Mouse (Mus musculus): ENCODE results near the gene Larp4b. TPM values are rescaled to one million over a fixed set of nuclear protein-coding genes. Genes with fewer than 3 reads are reported as not detected.
"Not testable (repeated sequence)": the region's sequence is repeated elsewhere in the genome, so short reads cannot be mapped to it uniquely, and the experiment has no call there.

The Larp4b gene
- 10 to 100 TPM; 49.1 to 72.2 TPM for total RNA-seq (2021)
- polyA plus RNA-seq (2012; rRNA removed) = 14.2 and 19.8 TPM in 2 replicates
- long read RNA-seq, full-length matches to known transcripts = 5 of 11 reads
- long read RNA-seq, partial matches to known transcripts = 3 of 11 reads
- long read RNA-seq, other reads (novel, unspliced or antisense) = 3 of 11 reads

DNA sequence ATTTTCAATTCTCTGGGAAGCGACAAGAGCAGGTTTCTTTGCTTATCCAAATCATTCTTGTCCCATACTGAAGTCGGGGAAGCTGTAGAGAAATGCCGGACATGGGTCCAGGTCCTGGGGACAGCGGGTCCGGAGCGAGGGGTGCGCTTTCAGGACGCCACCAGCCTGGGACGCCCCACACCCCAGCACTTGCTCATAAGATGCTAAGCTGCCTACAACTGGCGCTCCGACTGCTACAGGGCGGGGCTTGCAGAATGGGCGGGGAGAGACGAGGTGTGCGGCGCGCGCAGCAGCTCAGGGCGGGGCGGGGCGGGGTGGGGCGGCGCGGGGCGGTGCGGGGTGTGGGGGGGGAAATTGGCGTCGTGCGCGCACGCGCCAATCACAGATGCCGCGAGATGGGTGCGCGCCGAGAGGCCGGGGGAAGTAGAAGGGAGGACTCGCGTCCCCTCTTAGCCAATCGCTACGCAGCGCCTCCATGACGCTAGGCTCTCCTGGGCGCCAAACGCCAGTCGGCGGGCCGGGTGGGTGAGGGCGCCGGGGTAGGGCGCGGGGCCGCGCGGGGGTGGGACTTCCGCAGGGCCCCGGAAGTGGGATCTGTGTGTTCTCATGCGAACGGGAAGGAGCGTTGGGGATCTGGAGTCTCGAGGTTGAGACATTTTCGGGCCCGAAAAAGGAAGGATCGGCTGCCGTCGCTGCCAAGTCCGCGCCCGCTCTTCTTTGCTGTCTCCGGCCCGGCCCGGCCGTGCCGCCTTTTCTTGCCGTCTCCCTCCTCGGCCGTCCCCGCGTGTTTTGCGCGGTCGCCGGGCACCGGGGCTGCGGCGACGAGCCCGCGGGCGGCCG is at the start of gene Larp4b:
Larp4b (plus strand) TSS at position 566 of the 840 bp plus-strand sequence.
- DNase-seq = peak; percentile 99

DNA sequence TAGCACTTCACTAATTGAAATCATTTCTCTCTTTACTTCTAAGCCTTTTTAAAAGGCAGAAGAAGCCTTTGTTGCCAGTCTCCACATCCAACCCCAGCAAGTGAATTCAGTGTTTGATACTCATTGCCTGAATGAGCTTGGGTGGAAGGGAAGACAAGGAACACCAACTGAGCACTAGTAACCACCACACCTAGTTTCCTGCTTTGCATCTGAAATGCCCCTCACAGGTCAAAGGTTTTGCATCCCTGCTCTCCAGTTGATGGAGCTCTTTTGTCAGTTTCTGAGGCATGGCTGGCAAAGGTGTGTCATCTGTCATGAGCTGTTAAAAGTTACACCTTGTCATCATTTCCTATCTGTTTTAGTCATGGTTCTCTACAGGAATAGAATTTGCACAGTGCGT is 49.0 kb upstream of the Larp4b start:
- no peak for DNase-seq

DNA sequence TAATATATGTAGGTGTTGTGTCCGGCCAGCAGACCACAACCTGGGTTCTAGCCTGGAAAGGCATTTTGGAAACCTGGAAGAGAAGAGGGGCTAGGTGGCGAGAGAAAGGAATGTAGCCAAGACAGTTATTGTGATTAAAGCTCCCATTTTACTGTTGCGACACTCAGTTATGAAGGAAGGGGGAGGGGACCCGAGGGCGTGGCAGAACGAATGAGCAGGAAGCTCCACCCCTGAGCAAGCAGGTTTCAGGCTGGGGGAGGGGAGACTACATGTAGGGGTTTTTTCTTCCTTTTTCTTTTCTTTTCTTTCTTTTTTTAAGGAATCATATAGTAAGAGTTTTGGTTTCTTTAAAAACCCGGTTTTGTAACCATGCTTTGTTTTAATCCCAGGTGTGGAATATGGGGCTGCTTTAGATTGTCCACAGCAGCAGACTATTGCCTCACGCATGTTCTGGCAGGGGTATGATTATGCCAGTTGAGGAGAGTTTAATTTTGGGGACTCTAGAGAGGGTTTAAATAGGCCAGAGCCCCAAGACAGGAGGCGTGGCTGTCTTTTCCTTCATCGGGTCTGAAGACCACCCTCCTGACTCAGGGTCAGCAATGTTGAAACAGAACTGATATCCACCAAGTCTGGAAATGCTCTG is 41.5 kb upstream of the Larp4b start:
- DNase-seq = not testable (repeated sequence)

DNA sequence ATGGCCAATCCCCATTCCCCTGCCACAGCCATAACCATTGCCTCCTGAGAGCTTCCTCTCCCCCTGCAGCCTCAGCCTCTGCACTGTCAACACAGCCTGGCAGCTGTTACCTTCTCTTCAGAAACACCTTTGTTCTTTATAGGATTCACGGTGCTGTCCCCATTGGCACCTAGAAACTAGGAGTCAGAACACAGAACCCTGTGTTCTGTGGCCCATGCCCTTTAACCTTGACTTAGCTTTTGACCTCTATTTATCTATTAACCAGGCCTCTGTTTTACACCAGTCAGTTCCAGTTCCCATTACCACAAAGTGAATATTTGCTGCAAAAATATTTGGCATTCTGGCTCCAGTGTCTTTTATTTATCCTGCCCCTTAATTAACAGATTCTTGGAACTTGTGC is 36.4 kb upstream of the Larp4b start:
- no peak for DNase-seq

DNA sequence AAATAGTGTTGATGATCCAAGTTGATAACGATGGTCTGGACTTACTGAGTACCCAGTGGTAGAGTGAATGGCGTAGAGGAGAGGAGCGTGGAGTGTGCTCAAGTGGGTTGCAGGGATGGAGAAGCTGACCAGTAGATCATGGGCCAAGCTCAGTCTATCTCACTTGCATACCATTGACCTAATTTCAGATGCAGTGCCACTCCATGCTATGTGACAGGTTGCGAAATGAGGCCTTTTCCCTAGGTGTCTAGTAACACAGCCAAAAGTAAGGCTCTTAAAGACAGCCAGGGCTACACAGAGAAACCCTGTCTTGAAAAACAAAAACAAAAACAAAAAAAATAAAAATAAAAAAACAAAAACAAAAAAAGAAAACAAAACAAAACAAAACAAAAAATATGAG is 35.0 kb upstream of the Larp4b start:
- no peak for DNase-seq

DNA sequence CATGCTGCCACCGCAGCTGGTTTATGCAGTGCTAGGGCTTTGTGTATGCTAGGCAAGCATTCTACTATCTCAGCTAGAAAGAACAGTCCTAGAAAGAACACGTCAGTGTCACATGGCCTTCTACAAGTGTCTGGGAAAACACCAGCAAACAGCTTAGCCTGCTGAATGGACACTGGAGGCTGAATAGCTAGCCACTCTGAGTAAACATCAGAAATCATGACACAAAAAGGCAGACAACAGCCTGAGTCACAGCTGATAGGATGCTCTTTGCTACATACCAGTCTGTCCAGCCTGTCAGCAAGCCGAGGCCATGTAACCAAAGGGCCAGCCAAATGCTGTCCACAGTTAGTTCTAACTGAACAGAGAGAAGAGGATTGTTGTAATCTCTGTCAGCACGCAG is 32.3 kb upstream of the Larp4b start:
- peak; percentile 69 for DNase-seq

DNA sequence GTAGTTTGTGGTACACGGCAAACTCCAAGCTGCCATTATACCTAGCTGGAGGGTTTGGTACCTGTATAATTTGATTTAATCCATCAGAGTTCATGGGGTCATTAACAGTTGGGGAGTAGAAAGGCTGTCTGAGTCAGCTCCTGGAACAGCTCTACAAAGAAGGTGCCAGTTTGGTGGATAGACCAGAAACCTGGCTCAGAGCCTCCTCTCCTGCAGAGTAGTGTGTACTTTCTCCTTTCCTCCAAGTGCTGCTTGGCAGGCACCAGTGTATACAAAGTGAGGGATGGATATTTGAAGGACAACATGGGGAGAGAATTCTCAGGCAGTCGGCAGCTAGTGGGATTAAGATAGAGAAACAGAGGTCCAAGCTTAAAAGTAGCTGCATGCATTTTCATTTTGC is 29.5 kb upstream of the Larp4b start:
- DNase-seq = peak; percentile 23

DNA sequence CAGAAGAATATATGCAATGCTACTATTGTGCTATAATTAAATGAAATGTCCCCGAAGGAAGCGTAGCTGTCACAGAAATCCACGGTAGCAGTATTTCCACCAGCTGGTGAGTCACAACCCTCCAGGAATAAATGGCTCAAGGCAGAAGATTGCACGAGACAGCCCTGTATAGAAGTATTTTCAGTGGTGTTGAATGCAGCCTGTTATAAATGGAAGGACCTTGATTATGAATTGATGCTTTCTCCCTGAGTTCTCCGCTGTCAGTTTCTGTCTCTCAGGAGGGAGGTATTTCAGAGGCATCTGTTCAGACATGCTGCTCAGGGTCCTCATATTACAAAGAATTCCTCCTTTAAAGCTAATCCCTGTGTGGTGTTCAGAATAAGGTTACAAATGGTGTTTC is 27.6 kb upstream of the Larp4b start:
- DNase-seq = no peak

DNA sequence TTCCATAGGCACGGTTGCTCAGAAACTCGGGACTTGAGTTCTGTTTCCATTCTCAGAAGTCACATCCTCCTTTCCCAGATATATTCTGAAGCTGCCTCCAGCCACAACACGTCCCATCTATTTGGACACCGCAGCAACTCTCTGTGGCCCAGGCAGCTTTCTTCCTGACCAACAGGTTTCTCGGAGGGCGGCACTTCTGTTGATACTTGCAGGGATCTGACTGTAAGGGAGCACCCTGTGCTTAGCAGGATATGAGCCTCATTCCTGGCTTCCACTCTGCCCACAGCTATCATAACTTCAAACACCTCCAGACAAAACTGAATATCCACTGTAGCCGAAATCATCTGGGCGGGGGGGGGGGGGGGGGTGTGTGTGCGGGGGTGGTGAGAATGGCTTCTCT is 22.7 kb upstream of the Larp4b start:
- no peak for DNase-seq

DNA sequence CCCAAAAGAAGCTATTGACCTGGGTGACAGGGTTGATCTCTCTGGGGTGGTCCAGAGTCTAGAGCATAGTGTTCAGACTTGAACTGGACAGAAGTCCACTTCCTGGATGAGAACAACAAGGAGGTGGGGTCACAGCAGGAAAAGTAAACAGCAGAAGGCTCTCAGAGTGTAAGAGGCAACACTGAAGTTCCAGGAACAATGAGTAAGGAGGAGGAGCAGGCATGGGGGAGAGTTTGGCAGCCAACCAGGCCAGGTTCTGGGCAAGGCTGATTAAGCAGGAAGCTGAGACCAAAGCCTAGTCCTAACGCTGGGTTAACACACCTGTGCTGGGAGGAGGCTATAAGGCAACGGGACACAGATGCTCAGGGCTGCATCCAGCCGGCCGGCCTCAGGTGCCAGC is 19.9 kb upstream of the Larp4b start:
- DNase-seq = no peak

DNA sequence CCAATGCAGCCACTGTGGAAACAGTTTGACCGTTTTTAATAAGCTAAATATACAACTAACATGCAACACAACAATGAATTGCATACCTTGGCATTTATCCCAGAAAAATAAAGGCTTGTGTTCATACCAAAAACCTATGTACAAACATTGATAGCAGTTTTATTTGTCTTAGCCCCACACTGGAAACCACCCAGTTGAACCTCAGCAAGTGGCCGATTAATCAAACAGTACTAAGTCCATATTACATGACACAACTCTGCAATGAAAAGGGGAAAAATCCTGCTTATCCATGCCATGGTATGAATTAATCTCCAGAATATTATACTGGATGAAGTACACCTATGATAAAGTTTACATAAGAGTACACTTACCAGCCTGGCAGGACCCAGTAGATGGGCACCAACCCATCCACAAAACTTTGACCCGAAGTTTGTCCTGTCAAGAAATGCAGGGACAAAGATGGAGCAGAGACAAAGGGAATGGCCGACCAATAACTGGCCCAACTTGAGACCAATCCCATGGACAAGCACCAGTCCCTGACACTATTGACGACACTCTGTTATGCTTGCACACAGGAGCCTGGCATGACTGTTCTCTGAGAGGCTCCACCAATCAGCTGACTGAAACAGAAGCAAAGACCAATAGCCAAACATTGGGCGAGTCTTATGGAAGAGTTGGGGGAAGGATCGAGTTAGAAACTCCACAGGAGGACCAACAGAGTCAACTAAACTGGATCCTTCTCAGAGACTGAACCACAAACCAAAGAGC is 17.7 kb upstream of the Larp4b start:
- DNase-seq = no peak

DNA sequence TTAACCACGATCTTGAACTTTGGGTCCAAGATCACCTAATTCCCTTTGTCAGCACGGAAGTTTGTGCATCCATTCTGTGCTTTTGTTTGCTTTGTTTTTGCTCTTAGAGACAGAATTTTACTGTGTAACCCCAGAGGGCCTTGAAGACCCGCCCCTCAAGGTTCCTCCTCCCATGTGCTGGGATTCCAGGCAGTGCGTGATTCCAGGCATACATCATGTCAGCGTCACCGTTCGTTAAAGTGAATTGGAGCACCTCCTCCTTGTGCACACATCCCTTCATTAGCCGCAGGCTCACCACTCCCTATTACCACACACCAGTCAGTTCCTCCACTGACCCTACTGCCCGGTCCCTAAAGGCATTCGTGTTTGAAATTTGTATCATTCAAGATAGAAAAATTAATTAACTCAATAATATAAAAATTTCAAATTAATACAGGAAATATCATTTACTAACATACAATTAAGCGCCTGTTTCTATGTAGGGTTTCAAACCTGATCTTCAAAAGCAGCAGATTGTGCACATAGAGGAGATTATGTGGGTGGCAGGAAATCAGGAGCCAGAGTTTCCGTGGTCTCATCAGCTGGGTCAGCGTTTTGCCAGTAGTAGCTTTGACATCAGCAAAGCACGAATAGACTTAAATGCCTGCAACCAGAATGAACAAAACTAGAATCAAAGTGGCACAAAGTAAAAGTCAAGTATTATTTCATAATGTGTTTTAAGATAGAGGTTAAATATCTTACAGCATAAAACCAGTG is 11.4 kb upstream of the Larp4b start:
- no peak for DNase-seq

DNA sequence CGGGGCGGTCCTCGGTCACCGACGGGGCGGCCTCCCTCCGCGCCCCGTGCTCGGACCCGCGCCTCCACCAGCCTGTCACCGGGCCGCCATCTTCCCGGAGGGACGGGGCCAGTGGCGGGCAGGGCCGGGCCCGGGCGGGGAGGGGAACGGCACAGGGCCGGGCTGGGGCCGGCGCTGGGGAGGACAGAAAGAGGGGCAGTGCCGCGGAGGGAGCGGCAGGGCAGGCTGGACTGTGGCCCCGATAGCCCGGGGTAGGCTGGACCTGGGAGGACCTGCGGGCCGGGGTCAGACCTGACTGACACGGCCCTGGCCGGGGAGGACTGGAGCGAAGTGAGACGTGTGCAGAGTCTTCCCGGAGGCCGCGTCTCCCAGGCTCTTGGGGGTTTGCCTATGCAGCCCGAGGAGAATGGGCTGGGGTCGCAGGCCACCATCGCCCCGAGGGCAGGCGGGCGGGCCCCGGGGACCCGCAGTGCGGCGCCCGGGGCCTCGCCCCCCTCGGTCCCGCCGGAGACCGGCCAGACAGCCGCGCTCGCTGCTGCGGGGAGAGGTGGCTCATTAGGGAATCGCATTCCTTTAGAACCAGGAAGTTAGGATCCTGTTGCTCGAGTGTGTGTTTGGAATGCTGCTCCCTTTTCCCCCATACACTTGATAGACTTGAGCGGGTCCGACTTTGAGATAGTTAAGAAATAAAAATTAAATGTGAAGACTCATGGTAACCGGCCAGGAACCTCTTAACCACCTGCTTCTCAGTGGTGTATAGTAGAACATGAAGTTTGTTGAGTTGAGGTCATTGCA is 702 bp downstream of the Larp4b start:
- peak; percentile 69 for DNase-seq

DNA sequence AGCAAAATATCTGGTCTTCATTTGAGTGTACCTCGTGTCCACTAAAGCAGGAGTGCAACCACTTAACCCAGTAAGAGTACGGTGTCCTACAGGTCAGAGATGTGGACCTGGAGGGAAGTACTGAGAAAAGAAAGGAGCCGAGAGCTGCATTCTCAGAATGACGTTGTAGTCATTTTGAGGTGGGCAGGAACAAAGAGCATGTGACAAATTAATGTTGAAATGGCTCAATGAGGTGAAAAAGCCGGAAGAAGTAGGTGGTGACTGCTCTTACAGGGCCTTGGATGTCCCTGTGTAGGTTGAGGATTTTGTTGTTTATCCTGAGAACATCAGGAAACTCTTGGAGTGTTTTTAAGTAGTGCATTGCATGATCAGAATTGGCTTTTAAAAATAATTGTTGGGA is 5.6 kb downstream of the Larp4b start:
- no peak for DNase-seq

DNA sequence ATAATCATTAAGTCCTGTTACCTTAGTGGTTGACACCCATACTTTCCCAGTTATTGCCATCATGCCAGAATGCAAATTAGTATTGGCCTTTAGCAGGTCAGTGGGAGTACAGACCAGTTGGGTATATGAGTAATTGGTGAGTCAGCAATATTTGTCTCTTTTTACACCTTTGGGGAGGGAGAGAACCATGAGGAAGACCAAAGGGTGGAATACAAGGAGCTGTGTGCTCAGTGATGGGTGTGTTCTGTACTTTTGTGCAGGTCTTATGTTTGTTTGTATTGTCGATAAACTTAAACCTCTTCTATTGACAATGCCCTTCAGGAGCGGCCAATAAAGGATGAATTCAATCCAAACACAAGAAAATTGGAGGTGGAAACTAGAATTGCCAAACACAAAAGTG is 6.8 kb downstream of the Larp4b start:
- no peak for DNase-seq

DNA sequence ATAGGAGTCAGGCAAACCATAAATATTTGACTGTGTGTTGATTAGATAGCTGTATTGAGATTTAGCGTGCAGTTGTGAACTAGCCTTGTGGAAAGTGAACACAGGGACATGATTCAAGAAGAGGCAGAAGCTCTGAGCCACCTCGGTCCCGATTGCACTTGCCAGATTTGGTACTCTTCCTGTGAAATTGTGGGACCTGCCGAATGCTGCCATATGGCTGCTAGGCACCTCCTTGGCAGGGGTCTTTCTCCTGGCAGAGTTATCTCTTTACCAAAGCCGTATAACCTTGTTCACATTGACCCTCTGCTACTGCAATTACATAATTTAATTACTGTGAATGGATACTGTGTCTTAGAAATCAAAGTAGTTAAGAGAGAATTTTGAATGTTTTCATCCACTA is 12.6 kb downstream of the Larp4b start:
- no peak for DNase-seq

DNA sequence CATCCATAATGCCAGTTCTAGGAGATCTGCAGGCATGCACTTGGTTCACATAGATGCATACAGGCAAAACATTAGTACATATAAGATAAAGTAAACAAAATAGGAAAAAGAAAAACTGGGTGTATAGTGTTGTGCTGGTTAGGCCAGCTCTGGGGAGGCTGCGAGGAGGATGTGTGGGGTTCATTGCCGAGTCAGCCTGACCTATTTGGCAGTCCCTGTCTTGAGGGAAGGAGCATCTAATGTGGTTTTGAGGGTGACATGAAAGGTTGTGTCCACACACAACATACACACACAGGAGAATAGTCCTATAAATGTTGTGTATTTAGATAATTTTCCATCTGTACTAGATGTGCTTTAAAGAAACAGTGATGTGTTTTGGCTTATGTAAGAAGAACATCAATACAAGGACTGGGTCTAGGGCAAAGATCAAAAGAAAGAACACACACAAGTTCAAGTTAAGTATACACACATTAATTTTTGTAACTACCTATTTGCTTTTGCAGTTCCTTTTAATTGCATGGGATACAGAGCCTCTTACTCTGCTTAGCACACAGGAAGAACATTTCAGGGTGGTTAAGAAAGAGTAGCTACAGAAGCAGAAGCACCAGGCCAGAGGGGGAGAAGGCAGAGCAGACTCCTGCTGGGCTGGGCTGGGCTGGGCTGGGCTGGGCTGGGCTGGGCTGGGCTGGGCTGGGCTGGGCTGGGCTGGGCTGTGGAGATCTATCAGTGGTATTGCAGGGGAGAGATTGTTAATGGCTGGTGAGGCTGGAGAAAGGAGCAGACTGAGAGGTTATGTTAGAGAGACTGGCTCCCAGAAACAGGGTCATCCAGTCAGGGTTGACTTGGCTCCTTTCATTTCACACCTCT is 13.5 kb downstream of the Larp4b start:
- DNase-seq = no peak

DNA sequence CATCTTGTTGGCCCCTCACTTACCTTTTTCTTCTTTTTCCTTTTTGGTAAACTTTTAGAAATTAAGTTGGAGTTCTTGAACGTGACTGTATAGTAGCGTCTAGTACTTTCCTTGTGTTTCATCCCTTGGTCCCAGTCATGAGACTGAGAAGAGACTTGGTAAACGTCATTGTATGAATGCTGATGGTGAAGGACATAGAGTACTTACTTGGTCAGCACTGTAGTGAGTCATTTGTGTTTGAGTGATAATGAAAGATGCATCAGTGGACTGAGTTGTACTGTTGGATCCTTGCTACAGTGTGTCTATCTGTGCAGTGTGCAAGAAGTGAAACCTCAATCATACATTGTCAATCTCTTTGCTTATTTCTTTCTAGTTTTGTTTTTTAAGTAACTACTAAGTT is 20.1 kb downstream of the Larp4b start:
- DNase-seq = no peak

DNA sequence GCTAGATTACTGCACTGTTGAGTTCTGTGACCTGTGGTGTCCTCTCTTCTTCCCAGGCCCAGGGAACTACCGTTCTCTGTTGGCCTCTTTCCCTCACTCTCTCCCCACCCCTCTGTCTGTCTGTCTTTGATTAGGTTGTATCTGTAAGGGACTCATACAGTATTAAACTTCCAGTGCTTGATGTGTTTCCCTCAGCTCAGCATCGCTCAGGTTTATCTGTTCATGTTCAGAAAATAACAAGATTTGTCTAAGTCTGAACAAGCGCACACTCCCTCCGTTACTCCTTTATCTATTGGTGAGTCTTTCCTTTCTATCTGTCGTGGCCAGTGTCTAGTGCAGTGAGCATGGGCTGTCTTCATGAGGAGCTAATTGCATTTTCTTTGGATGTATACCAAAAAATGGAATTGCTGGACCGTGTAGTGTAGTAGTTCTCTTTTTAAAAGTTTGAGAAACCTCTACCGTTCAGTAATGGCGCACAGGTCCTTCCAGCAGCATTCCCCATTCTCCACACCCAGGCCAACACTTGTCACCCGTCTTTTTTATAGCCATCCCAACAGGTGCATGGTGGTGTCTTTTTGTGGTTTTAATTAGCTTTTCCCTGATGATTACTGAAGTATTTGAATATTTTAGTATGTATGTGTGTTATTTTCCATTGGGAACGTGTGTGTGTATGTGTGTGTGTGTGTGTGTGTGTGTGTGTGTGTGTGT is 27.3 kb downstream of the Larp4b start:
- no peak for DNase-seq

All from adrenal gland, adult 2 months (tissue).